Mouse (Mus musculus) kidney, adult 2 months (tissue): ENCODE measurements around the gene Slc24a2.

Experiments used
- CTCF ChIP-seq: fragments of 200-500 bp; conservative IDR thresholded peaks from 2 replicates; pipeline ENCODE4 v1.5.1; 2011; ENCODE audit warnings: low read depth, mild to moderate bottlenecking, control low read depth, low read length, moderate library complexity, mixed read lengths; ENCODE audit not compliant: insufficient read depth, insufficient read length
- POLR2A ChIP-seq: fragments of 200-500 bp; IDR thresholded peaks from one replicate; pipeline ENCODE4 v1.6.1; 2011; ENCODE audit warnings: low read depth, low read length, control low read depth

- TF ChIP-seq CTCF: 0 out of 2 replicates have a peak, but pooled peaks have one; percentile 10
- TF ChIP-seq POLR2A: no peak
Observed at GRCm38 (mm10) chr4:86953519-86953918, 276.8 kb downstream of the Slc24a2 start.
